Mouse (Mus musculus) gastrocnemius, postnatal 14 days (tissue): Measurements from ENCODE around the gene Spdye4b. TPM values are rescaled to one million over a fixed set of nuclear protein-coding genes. Genes with fewer than 3 reads are reported as not detected.
A peak's percentile ranks its signal among the peaks of the same experiment; 100 is the strongest.

Source experiments
- DNase-seq: peaks from one replicate; pipeline ENCODE4 v3.0.0; 2021; ENCODE audit warnings: mixed read lengths
- intact Hi-C: fragments of 180-260 bp; cut with DNase I; formaldehyde crosslinking; loops from one replicate; pipeline ENCODE4 v1.15.1; 2025; ENCODE audit warnings: low total_unique reads
- microRNA-seq, 2 experiments: library from miRNA; unstranded; fragments of <30 nt; microRNA quantifications; one replicate each; pipeline ENCODE4 v1.2.0; 2021
- total RNA-seq, 2 experiments: library from RNA; stranded (reverse); gene quantifications; 2 replicates each; pipeline ENCODE4 v1.2.3; 2021

Gene Spdye4b
- total RNA-seq, 2 experiments from 2014 or later: not detected

DNA sequence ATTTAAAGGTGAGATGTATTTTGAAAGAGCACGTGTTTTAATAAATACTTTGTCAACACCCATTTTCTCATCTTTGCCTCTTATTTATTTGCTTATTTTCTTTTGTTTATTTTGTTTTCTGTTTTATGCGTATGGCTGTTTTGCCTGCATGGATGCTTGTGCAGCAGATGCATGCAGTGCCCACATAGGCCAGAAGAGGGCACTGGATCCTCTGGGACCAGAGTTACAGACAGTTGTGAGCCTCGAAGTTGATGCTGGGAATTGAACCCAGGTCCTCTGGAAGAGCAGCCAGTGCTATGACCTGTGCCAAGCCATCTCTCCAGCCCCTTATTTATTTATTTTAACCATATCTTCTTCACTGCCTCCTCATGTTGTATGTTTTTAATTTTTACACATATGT is 24.2 kb downstream of the Spdye4b start:
- intact Hi-C loops: no loop called here
- no peak for DNase-seq

DNA sequence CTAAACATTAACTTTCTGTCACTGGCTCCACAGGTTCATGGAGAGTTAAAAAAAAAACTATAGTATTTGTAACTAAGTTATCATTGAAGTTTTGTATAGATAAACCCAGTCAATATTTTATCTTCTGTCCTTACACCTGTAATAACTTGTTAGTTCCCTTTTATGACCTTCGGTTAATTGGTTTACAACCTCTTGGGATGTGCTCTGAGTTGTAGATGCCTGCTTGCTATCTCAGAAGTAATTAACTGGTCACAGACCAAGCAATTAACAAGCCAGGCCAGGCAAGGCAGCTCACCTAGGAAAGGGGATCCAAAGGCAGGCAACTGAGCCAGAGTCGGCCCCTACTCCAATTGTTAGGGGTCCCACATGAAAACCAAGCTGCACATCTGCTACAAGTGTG is 33.0 kb downstream of the Spdye4b start:
- DNase-seq: no peak
- intact Hi-C loops: no loop called here

DNA sequence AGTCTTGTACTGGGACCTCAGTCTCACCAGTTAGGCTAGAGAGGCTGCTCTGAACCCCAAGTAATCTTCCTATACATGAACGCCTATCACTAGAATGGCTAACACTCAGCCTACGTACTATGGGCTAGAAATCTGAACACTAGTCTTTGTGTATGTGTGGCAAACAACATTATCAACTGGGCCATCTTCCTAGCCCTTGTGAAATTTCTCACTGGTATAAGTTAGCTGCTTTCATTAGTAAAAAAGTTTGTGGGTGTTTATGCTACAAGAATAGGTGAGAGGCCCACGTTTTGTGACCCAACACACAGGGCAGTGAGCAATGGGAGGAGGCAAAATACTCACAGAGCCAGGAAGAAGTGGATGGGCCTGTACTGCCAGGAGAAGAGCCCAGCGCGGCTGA is 40.2 kb downstream of the Spdye4b start:
- no peak for DNase-seq
- intact Hi-C loops: no loop called here

DNA sequence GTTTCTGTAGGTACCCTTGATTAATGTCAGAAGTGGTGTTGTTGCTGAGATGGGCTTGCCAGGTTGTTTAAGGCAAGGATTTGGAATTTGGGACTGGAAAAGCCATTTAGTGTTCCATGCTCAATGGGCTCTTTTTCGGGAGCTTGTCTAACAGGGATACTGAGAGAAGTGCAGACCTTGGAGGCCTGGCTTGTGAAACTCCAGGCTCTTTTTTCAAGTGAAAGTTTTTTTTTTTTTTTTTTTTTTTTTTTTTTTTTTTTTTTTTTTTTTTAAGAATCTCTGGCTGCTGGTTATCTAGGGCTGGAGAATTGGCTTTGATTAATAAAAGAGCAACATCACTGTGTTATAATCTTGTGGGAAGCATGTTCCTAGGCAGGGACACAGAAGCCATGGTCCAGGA is 41.5 kb downstream of the Spdye4b start:
- intact Hi-C loops: no loop called here

DNA sequence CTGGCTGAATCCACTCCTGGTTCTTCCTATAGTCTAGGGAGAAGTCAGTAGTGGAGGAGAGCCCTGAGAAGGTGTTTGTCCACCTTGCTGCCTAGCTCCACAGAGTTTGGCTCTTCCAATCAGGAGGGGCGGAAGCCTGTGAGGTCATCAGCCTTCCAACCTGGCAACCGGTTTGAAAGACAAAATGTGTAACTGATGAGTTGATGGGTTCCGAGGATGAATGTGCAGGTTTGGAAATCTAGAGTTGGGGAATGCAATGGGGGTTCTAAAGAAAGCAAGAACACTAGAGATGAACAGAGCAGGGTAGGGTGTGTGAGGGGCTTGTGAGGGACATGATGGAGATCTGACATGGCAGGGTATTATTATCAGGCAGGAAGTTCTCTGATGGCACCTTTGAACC is 46.0 kb downstream of the Spdye4b start, which contains the start of gene Spdye4a:
Gene Spdye4a, minus strand, starts transcription at position 101 of the 400 bp plus-strand sequence.
- intact Hi-C loops: no loop called here
- DNase-seq: no peak

More for the DNA sequence above, 41.5 kb downstream of the Spdye4b start:
- no peak for DNase-seq

DNA sequence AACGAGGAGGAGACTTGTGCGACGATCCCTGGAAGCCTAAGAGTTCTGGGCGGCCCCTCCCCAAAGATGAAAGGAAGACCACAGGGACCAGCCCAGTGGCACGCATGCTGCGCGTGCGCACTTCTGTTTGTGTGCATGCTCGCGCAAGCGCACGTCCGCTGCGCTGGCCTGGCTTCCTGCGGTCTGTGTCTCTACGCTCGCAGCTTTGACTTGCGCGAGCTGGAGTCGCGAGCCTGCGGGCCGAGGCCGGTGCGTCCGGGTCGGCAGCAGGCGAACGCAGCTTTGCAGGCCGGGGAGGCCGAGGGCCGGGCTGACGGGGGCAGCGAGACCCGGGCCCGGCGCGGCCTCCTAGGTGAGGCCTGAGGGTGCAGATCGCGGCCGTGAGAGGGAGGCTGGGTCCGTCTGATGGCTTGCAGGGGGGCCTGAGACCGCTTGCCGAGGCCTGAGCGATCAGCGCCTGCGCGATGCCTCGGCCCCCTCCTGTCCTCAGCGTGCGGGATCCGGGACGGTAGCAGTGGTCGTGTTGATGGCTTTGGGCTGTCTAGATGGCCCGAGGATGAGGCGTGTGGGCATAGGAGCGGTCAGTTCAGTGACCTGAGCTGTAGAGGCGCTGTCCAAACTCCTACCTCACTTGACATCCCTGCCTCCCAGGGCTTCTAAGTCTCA is 54.3 kb downstream of the Spdye4b start, which contains the start of gene Zfp12:
Gene Zfp12, plus strand, starts transcription at position 136 of the 666 bp plus-strand sequence.
- intact Hi-C loops: no loop called here
- peak; percentile 93 for DNase-seq

DNA sequence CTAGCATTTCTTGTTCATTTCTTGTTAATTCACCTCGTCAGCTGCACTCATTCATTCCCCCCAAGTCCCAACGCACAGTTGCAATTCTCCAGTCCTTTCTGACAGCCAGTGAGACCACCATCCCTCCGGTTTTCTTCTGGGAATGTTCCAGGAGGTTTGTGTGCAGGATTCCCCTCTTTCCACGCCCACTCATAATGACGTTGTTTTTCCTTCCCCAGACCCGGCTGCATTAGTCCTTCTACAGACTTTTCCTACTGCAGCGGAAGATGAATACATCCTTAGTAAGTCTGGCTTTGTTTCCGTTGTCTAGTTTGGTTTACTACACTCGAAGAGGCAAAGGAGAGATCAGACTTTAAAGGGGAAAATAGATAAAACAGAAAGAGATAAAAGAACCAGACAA is 55.2 kb downstream of the Spdye4b start:
- intact Hi-C loops: no loop called here
- DNase-seq: no peak

DNA sequence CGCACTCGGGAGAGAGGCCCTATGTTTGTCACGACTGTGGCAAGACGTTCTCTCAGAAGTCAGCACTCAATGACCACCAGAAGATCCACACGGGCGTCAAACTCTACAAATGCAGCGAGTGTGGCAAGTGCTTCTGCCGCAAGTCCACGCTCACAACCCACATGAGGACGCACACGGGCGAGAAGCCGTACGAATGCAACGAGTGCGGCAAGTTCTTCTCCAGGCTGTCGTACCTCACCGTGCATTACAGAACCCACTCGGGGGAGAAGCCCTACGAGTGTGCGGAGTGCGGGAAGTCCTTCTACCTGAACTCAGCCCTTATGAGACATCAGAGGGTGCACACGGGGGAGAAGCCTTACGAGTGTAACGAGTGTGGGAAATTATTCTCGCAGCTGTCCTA is 64.1 kb downstream of the Spdye4b start:
- no peak for DNase-seq
- intact Hi-C loops: no loop called here

DNA sequence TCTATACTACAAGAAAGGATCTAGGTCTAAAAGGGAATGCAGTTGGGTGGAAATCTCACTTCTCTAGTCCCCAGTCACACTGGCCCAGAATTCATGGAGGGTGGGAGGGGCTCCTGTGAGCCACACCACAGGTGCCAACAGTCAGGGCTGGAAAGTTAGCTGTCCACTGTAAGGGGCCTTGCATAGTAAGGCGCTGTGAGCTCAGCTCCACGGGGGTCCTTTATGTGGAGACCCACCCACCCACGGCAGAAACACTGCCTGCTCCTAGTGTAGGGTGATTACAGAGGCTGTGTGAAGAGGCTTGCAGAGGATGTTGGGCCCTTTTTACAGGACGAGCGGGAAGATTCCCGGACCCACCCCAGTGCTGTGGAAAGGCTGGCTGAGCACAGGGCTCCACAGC is 71.2 kb downstream of the Spdye4b start:
- intact Hi-C loops: no loop called here
- no peak for DNase-seq

DNA sequence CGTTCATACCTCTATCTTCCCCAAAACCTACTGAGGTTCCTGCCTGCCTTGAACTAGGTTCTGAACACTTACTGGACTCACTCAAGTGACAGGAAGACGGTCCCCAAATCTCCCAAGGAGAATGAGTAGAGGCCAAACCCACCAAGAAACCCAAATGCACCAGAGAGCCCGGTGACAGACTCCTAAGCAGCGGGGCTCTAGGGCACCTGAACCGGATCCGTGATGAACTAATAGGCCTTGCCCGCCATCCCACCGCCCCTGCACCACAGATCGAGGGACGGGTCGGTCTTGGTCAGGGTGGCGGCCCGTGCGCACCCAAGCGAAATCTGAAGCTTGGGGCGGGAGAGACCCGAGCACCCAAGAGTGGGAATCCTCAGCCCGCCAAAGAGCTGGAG is 72.0 kb downstream of the Spdye4b start:
- intact Hi-C loops: no loop called here
- DNase-seq: no peak

DNA sequence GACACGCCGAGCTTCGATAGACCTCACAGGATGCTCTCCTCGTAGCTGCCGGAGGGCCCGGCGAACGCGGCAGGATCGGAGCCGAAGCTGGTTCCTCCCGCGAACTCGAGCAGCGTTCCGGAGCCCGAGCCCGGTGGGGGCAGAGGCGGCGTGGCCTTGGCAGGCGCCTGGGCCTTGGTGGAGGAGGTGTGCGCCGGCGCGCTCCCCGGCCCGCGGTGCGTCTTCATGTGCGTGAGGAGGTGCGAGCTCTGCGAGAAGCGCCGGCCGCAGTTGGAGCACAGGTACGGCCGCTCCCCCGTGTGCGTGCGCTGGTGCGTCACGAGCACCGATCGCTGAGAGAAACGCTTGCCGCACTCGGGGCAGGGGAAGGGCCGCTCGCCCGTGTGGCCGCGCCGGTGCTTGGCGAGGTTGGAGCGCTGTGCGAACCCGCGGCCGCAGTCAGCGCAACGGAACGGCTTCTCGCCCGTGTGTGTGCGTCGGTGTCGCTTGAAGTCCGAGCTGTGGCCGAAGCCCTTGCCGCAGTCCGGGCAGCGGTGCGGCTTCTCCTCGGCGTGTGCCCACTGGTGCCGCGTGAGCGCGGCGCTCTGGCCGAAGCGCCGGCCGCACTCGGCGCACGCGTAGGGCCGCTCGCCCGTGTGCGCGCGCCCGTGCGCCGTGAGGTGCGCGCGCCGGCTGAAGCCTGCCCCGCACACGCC is 72.5 kb downstream of the Spdye4b start:
- intact Hi-C loops: no loop called here
- no peak for DNase-seq

DNA sequence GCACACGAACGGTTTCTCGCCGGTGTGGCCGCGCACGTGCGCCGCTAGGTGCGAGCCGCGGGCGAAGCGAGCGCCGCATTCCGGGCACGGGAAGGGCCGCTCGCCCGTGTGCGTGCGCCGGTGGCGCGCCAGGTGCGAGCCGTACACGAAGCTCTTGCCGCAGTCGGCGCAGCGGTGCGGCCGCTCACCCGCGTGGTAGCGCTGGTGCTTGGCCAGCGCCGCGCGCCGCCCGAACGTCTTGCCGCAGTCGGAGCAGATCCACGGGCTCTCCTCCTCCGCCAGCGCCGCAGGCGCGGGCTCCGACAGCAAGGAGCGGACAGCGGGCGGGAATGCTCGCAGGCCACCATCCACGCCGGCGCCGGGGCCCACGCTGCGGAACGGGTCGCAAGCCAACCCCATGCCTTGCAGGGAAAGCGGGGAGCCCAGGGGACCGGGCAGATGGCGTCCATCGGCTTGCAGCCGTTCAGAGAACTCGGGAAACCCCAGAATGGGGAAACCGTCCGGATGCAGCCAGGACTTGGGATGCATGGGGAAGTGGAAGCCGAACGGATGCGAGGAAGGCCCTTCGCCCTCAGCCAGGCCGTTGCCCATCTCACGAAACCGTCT is 73.2 kb downstream of the Spdye4b start:
- no peak for DNase-seq

More for the DNA sequence above, 73.2 kb downstream of the Spdye4b start:
- intact Hi-C loops: no loop called here

Small RNA genes within 50 kb of the gene (microRNA-seq; reads per million reads assigned to microRNA genes)
- gene Gm44405: 0 reads per million in 2 experiments

Other genes with a start within 250 kb of the Spdye4b start
- gene Fscn1, start 220.7 kb upstream of the Spdye4b start, total RNA-seq: 10 to 100 TPM; 52.2 to 72.9 TPM
- gene Rnf216, start 68.0 kb upstream of the Spdye4b start, total RNA-seq: 10 to 100 TPM; 16.6 to 19.0 TPM
- gene Olfr718-ps1, start 33.4 kb upstream of the Spdye4b start, total RNA-seq: not detected
- 1 to 10 TPM; 4.3 to 4.5 TPM for gene Rbak, start 242 bp upstream of the Spdye4b start, total RNA-seq
- not detected for gene Spdye4a, start 45.9 kb downstream of the Spdye4b start, total RNA-seq
- gene Zfp12, start 54.1 kb downstream of the Spdye4b start, total RNA-seq: 1 to 10 TPM; 7.0 to 8.6 TPM
- gene Zfp316, start 89.0 kb downstream of the Spdye4b start, total RNA-seq: 1 to 10 TPM; 2.8 to 3.5 TPM
- under 1 TPM; 0.33 to 0.44 TPM for gene Zfp853, start 112.6 kb downstream of the Spdye4b start, total RNA-seq
- 1 to 10 TPM; 8.3 to 9.4 TPM for gene E130309D02Rik, start 134.3 kb downstream of the Spdye4b start, total RNA-seq
- gene Zdhhc4, start 148.2 kb downstream of the Spdye4b start, total RNA-seq: 10 to 100 TPM; 31.6 to 33.8 TPM
- gene Grid2ip, start 176.3 kb downstream of the Spdye4b start, total RNA-seq: not detected
- gene Kdelr2, start 222.8 kb downstream of the Spdye4b start, total RNA-seq: 10 to 100 TPM; 51.1 to 70.2 TPM